Mouse (Mus musculus): ENCODE data around the gene Fut2. TPM values are rescaled to one million over a fixed set of nuclear protein-coding genes. Genes with fewer than 3 reads are reported as not detected.

Gene Fut2
- polyA plus RNA-seq, 1 experiment: not detected

GRCm38 (mm10) chr7:45693921-45694591 lies 27.9 kb upstream of the Fut2 start, which contains the start of gene Sec1:
Sec1 (minus strand) TSS chr7:45694402.
- Histone ChIP-seq H3K36me3 (replicated peaks; ENCODE audit: low read length) (no peaks in the 10 kb centered on the region), H3K27me3 (replicated peaks) (peaks cover 23% of the 10 kb centered on the region), H3K4me3 (replicated peaks) (no peak within 1 kb of the TSS), H3K4me1 (peaks cover 31% of the 10 kb centered on the region), H3K9me3 (no peaks in the 10 kb centered on the region)
- TF ChIP-seq FLI1 (IDR thresholded peaks at IDR 0.05; ENCODE audit: low read length): no peak

GRCm38 (mm10) chr7:45692364-45692763 lies 26.2 kb upstream of the Fut2 start:
- H3K4me3 ChIP-seq (replicated peaks): no peak overlapping the region
- peaks cover 36% of the 10 kb centered on the region for H3K4me1 ChIP-seq
- H3K36me3 ChIP-seq (replicated peaks; ENCODE audit: low read length): no peaks in the 10 kb centered on the region
- TF ChIP-seq GATA1 (IDR thresholded peaks at IDR 0.05; ENCODE audit: borderline replicate concordance, low read length) (no peak), FLI1 (IDR thresholded peaks at IDR 0.05; ENCODE audit: low read length) (no peak)
- peaks cover 14% of the 10 kb centered on the region for H3K27me3 ChIP-seq (replicated peaks)
- no peaks in the 10 kb centered on the region for H3K9me3 ChIP-seq

- TF ChIP-seq FLI1 (IDR thresholded peaks at IDR 0.05; ENCODE audit: low read length): no peak
- TF ChIP-seq GATA1 (IDR thresholded peaks at IDR 0.05; ENCODE audit: borderline replicate concordance, low read length): no peak
- Histone ChIP-seq H3K36me3 (replicated peaks; ENCODE audit: low read length) (no peaks in the 10 kb centered on the region), H3K4me3 (replicated peaks) (no peak overlapping the region), H3K4me1 (peaks cover 56% of the 10 kb centered on the region), H3K9me3 (no peaks in the 10 kb centered on the region), H3K27me3 (replicated peaks) (peaks cover 30% of the 10 kb centered on the region)
Observed at GRCm38 (mm10) chr7:45689800-45690199, 23.6 kb upstream of the Fut2 start.

GRCm38 (mm10) chr7:45689099-45689498 lies 22.9 kb upstream of the Fut2 start:
- Histone ChIP-seq H3K36me3 (replicated peaks; ENCODE audit: low read length) (no peaks in the 10 kb centered on the region), H3K9me3 (no peaks in the 10 kb centered on the region), H3K27me3 (replicated peaks) (peaks cover 35% of the 10 kb centered on the region), H3K4me3 (replicated peaks) (no peak overlapping the region), H3K4me1 (peaks cover 56% of the 10 kb centered on the region)
- TF ChIP-seq FLI1 (IDR thresholded peaks at IDR 0.05; ENCODE audit: low read length) (no peak), GATA1 (IDR thresholded peaks at IDR 0.05; ENCODE audit: borderline replicate concordance, low read length) (no peak)

GRCm38 (mm10) chr7:45686841-45687240 lies 20.6 kb upstream of the Fut2 start:
- Histone ChIP-seq H3K9me3 (no peaks in the 10 kb centered on the region), H3K4me1 (peaks cover 69% of the 10 kb centered on the region), H3K36me3 (replicated peaks; ENCODE audit: low read length) (no peaks in the 10 kb centered on the region), H3K27me3 (replicated peaks) (peaks cover 38% of the 10 kb centered on the region), H3K4me3 (replicated peaks) (peak overlapping the region; percentile 18)
- TF ChIP-seq GATA1 (IDR thresholded peaks at IDR 0.05; ENCODE audit: borderline replicate concordance, low read length) (no peak), FLI1 (IDR thresholded peaks at IDR 0.05; ENCODE audit: low read length) (no peak)

- H3K4me3 ChIP-seq (replicated peaks): no peak overlapping the region
- H3K27me3 ChIP-seq (replicated peaks): peaks cover 31% of the 10 kb centered on the region
- no peaks in the 10 kb centered on the region for H3K36me3 ChIP-seq (replicated peaks; ENCODE audit: low read length)
- peaks cover 80% of the 10 kb centered on the region for H3K4me1 ChIP-seq
- no peaks in the 10 kb centered on the region for H3K9me3 ChIP-seq
- TF ChIP-seq FLI1 (IDR thresholded peaks at IDR 0.05; ENCODE audit: low read length) (no peak), GATA1 (IDR thresholded peaks at IDR 0.05; ENCODE audit: borderline replicate concordance, low read length) (no peak)
Observed at GRCm38 (mm10) chr7:45685811-45686210, 19.6 kb upstream of the Fut2 start.

- H3K27me3 ChIP-seq (replicated peaks): peaks cover 25% of the 10 kb centered on the region
- TF ChIP-seq GATA1 (IDR thresholded peaks at IDR 0.05; ENCODE audit: borderline replicate concordance, low read length): no peak
- TF ChIP-seq FLI1 (IDR thresholded peaks at IDR 0.05; ENCODE audit: low read length): no peak
- H3K4me3 ChIP-seq (replicated peaks): no peak within 1 kb of the TSS
- peaks cover 82% of the 10 kb centered on the region for H3K4me1 ChIP-seq
- no peaks in the 10 kb centered on the region for H3K9me3 ChIP-seq
- H3K36me3 ChIP-seq (replicated peaks; ENCODE audit: low read length): no peaks in the 10 kb centered on the region
Observed at GRCm38 (mm10) chr7:45683396-45684050, 17.3 kb upstream of the Fut2 start, which contains the start of gene Ntn5. Ntn5 (plus strand) TSS chr7:45684022.

GRCm38 (mm10) chr7:45682144-45683126 lies 16.2 kb upstream of the Fut2 start:
- peak overlapping the region; percentile 82 for H3K4me3 ChIP-seq (replicated peaks)
- peaks cover 35% of the 10 kb centered on the region for H3K27me3 ChIP-seq (replicated peaks)
- no peak for TF ChIP-seq FLI1 (IDR thresholded peaks at IDR 0.05; ENCODE audit: low read length)
- no peak for TF ChIP-seq GATA1 (IDR thresholded peaks at IDR 0.05; ENCODE audit: borderline replicate concordance, low read length)

GRCm38 (mm10) chr7:45681046-45681736 lies 15.0 kb upstream of the Fut2 start:
- Histone ChIP-seq H3K4me3 (replicated peaks) (peak overlapping the region; percentile 39), H3K36me3 (replicated peaks; ENCODE audit: low read length) (no peaks in the 10 kb centered on the region), H3K9me3 (no peaks in the 10 kb centered on the region), H3K27me3 (replicated peaks) (peaks cover 41% of the 10 kb centered on the region), H3K4me1 (peaks cover 83% of the 10 kb centered on the region)
- no peak for TF ChIP-seq FLI1 (IDR thresholded peaks at IDR 0.05; ENCODE audit: low read length)
- no peak for TF ChIP-seq GATA1 (IDR thresholded peaks at IDR 0.05; ENCODE audit: borderline replicate concordance, low read length)

More at GRCm38 (mm10) chr7:45682144-45683126, 16.2 kb upstream of the Fut2 start:
- Histone ChIP-seq H3K4me1 (peaks cover 88% of the 10 kb centered on the region), H3K36me3 (replicated peaks; ENCODE audit: low read length) (no peaks in the 10 kb centered on the region), H3K9me3 (no peaks in the 10 kb centered on the region)
